Mouse (Mus musculus): ENCODE data around the gene Slc5a5.
"Not testable (repeated sequence)": the region's sequence is repeated elsewhere in the genome, so short reads cannot be mapped to it uniquely, and the experiment has no call there.

Gene Slc5a5

DNA sequence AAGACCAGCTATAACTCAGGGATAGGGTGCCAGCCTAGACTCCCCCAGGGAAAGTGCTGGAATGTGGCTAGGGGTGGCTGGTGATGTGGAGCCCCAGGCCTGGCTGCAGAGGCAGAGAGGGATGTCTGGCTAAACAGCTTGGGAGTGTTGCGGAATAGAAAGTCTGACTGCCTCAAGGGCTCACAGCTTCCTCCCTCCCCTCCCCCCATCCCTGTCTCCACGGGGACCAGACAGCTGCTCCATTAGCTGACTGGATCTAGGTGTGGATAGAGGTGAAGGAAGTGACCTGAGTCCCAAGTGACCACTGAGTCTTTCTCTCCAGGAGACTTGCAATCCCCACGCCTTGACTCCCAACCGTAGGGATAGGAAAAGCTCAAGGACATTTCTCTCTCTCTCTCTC lies 10.6 kb upstream of the Slc5a5 start:
- DNase-seq (ENCODE audit: low spot score in 2 of 2): no peak

DNA sequence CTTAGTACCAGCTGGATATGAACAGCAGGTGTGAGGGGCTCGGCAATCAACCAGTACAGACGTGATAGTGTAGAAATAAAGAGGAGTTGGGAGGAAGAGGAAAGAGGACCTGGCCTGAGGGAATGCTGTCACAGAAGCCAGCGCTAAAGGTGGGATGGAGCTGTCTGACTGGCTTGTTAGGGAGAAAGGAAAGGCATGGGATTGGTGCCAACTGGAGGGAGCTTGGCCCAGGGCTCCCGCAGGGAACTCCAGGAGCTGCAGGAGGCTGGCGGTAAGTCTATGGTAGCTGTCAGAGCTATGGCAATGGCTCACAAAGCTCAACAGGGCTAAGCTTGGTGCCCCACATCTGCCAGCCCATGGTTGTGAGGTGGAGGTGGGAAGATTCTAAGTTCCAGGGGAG lies 9.7 kb upstream of the Slc5a5 start:
- DNase-seq (ENCODE audit: low spot score in 2 of 2): no peak

DNA sequence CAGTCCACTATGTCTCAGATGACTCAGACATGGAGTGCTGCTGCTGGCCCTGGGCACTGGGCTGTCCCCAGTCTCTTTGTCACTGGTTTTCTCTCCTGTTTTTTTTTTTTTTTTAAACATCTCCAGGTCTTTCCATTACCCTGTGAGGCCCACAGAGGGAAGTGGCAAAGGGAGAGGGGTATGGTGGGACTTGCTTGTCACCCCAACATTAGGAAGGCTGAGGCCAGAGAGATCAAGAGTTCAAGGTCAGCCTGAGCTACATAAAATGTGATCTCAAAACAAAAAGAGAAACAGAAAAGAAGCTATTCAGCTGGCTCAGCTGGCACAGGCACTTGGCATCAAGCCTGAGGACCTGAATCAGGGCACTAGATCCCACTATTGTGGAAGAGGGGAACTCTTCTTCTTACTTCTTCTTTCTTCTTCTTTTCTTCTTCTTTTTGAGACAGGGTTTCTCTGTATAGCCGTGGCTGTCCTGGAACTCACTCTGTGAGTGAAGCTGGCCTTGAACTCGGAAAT lies 8.4 kb upstream of the Slc5a5 start:
- DNase-seq (ENCODE audit: low spot score in 2 of 2): no peak

- no peak for DNase-seq (ENCODE audit: low spot score in 2 of 2)
These were observed 6.7 kb upstream of the Slc5a5 start for GRCm38 (mm10) chr8:70899226-70899625.

DNA sequence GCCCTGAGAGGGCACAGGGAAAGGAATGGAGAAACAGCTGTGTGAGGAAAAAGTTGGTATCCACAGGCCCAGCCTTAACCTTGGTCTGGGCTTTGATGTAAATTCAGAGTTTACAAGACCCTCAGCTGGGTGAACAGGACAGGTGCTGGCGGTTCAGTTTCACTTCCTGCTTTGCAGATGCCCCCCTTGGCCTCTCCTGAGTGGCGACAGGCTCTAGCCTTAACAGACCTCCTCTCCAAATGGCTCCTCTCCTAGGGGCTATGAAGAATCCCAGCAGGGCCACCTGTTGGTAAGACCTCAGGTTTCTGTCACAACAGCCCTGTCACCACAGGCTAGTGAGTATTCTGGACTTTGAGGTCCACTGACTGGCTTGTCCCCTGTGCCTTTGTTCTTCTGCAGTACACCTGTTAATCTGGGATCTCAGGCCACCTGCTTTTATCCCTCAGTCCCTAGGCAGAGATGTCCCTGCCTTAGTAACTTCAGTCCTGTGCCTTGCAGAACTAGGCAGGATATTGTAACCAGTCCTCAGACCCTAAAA lies 6.2 kb upstream of the Slc5a5 start:
- DNase-seq (ENCODE audit: low spot score in 2 of 2): no peak

DNA sequence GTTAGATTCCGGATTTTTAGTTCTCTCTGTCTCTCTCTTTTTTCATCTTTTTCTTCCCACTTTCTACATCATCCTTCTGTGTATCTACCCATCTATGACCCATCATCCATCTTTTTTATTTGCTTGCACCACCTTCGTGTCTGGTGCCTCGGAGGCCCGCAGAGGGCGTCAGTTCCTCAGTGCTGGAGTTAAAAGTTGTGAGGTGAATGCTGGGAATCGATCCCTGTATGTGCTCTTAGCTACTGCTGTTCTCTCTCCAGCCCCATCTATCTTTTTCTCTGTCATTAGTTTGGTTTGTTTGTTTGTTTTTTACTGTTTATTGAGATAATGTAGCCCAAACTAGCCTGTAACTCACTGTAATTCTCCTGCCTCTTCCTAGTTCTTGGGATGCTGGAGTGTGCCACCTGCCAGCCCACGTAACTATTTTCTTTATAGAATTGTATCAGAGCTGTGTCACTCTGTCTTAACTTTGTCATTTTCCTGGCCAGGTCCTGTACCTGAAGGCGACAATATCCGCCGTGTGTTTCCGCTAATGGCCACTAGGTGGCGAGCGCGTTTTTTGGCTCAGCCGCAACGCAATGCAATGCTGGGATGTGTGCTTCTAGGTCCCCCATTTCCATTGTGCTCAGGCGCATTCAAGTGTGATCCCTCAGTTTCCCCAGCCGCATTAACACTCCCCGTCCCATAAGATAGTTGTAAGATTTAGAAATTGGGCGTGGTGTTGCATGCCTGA lies 5.3 kb upstream of the Slc5a5 start:
- peak; percentile 92 to 93 for DNase-seq (ENCODE audit: low spot score in 2 of 2)

DNA sequence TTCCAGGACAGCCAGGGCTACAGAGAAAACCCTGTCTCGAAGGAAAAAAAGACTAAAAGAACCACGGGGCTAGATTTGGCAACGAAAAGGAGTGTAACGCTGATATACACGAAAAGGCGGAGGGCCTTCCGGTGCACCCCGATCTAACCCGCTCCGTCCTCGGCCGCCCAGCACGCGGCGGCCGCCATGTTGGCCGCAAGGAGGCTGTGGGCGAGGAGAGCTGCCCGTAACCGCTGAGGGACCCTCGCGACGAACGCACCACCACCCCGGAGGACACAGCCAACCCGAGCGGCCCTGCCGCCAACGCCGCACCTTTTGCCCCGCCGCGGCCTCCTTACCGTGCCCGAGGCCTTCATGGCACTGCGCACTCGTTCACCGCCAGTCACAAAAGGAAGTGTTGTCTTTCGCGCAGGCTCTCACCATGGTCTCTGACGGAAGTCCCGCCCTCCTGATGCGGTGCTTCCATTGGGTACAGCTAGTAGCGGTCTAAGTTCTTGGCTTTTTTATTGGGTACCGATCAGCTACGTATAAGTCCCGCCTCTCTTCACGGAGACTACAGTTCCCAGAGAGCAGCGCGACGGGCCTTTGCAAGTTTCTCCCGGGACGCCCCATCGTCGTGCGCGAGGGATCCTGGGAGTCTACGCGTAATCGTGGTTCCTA lies 4.6 kb upstream of the Slc5a5 start, which contains the start of gene Rpl18a:
Gene Rpl18a, minus strand, starts transcription at position 392 of the 660 bp plus-strand sequence.
- DNase-seq (ENCODE audit: low spot score in 2 of 2): peak; percentile 89 to 95

DNA sequence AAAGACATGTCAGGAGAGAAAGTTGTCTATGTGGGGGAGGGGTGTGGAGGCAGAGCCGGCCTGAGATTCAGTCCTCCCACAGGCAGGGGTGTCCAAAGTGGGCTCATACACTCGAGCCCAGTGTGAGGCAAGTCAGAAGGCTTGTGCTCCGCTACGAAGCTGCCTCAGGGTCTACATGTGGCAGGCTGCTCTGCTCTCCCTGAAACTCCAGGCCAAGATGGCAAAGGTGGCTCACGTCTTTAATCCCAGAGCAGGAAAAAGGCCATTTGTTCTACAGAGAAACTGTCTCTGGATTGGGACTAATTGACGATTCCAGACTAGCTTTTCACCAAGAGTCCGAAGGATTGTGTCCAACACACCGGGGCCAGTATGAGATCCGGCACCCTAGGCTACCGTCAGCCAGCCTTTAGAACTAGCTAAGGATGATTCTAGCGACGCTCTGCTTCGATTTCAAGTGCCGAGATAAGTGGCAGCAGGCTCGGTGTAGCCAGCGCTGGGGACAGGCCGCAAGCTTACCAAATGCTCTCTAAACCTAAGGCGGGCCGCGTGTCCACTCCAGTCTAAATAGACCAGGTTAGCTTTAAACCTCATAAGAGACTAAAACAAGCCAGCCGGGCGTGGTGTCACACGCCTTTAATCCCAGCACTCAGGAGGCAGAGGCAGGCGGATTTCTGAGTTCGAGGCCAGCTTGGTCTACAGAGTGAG lies 3.9 kb upstream of the Slc5a5 start:
- DNase-seq (ENCODE audit: low spot score in 2 of 2): no peak

- DNase-seq (ENCODE audit: low spot score in 2 of 2): not testable (repeated sequence)
These were observed 3.2 kb upstream of the Slc5a5 start for GRCm38 (mm10) chr8:70895571-70896259.

DNA sequence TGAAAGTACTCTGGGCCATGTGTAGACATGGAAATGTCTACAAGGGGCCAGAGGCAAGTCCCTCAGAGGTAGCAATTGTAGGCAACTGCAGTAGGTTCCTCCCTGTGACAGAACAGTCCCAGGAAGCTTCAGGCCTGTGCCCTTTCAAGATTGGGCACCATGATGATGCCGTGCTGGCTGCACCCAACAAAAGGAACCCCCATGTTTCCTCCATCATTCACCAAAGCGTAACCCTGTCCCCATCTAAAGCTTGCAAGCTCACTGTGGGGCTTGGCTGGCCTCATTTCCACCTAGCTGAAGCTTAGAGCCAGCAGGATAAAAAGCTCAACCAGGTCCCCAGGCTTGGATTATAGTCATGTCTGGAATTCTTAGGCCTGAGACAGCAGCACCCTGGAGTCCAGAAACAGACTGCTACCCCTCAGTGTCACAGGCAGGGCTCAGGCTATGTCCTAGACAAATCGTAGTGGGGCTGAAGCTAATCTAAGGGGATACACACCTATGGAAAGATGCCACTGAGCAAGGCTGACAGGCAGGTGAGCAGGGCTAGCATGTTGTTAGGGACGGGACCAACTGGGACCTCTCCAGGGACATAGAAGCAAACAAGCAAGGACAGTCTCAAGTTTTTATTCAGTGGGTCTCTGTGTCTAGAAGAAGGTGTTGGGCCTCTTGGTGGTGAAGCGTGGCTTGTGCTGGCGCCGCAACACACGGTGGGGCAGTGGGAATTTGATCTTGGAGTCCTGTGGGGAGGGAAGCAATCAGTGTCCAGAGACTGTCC lies 2.4 kb upstream of the Slc5a5 start:
- no peak for DNase-seq (ENCODE audit: low spot score in 2 of 2)

DNA sequence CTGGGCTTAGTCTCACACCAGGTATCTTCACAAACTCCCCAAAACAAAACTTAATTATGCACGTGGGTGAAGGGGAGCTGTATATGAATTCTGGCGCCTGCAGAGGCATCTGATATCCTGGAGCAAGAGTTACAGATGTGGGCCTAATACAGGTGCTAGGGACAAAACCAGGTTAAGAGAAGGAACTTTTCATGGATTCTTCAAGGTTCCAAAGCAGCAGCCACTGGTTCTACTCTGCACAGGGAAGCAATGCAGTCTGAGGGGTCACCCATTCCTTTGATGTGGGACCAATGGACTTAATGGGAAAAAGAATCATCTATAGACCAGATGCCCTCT lies 1.8 kb upstream of the Slc5a5 start:
- DNase-seq (ENCODE audit: low spot score in 2 of 2): no peak

- peak; percentile 67 to 89 for DNase-seq (ENCODE audit: low spot score in 2 of 2)
These were observed 1.3 kb upstream of the Slc5a5 start for GRCm38 (mm10) chr8:70893656-70894384.

GRCm38 (mm10) chr8:70892896-70893655 lies 519 bp upstream of the Slc5a5 start:
- no peak for DNase-seq (ENCODE audit: low spot score in 2 of 2)

DNA sequence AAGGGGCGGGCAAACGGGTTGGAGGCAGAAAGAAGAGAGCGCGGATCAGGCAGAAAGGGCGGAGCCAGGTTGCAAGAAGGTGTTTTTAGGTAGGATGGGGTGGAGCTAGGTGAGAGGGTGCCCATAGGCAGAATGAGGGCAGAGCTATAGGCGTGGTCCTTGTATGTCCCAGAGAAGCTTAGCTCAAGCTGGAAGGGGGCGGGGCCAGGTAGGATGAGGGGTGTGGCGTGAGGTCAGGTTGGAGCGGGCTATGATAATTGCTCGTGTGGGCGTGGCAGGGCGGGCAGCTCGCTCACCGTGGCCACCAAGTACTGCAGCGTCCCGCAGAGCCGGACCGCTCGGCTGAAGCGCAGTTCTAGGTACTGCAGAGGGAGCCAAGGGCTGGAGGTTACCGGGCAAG lies 1.2 kb downstream of the Slc5a5 start:
- DNase-seq (ENCODE audit: low spot score in 2 of 2): peak in 1 of 2 experiments; percentile 57

GRCm38 (mm10) chr8:70890656-70891055 lies 1.9 kb downstream of the Slc5a5 start:
- DNase-seq (ENCODE audit: low spot score in 2 of 2): no peak

- peak in 1 of 2 experiments; percentile 78 for DNase-seq (ENCODE audit: low spot score in 2 of 2)
These were observed 4.9 kb downstream of the Slc5a5 start for GRCm38 (mm10) chr8:70887669-70888068.

- peak in 1 of 2 experiments; percentile 71 for DNase-seq (ENCODE audit: low spot score in 2 of 2)
These were observed 6.9 kb downstream of the Slc5a5 start for GRCm38 (mm10) chr8:70885612-70886011.

DNA sequence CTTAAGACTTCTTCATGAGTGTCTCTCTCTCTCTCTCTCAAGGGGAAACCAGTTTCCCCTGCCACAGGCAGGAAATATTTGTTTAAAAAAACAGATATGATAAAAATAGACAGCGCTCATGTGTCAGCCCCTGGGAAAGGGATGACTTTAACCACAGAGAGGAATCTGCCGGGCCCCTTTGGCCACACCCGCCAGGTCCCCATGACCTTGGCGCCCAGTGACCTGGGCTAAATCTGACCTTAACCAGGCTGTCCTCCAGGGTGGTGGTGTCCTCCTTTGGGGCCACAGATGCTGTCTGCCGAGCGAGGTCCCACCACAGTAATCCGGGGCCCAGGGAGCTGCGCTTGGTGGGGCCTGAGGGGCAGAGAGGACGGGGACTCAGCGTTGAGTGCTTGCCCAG lies 7.9 kb downstream of the Slc5a5 start:
- no peak for DNase-seq (ENCODE audit: low spot score in 2 of 2)

DNA sequence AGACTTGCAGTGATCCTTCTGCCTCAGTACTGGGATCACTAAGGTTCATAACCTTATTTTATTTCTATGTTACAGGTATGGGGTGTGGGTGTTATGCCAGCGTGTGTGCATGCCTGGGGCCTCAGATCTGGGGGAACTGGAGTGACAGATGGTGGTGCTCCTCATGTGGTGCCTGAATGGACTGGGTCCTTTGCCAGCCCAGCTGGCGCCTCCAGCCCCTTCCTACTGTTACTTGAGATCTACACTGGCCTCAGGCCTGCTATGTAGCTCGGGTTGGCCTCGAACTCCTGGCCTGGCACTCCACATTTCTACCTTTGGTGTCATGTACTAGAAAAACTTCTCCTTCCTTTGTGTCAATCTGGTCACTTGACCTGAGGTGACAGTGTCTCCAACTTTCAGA lies 8.4 kb downstream of the Slc5a5 start:
- DNase-seq (ENCODE audit: low spot score in 2 of 2): no peak

Measured in spleen, postnatal 10 days (tissue).